Mouse (Mus musculus): ENCODE measurements at regions not wholly inside any gene's neighbourhood (a gene's known extent, or its start where the extent isn't known, plus 50 kb on each side); places are given as distances from the start of the nearest gene placed in this dataset.

DNA sequence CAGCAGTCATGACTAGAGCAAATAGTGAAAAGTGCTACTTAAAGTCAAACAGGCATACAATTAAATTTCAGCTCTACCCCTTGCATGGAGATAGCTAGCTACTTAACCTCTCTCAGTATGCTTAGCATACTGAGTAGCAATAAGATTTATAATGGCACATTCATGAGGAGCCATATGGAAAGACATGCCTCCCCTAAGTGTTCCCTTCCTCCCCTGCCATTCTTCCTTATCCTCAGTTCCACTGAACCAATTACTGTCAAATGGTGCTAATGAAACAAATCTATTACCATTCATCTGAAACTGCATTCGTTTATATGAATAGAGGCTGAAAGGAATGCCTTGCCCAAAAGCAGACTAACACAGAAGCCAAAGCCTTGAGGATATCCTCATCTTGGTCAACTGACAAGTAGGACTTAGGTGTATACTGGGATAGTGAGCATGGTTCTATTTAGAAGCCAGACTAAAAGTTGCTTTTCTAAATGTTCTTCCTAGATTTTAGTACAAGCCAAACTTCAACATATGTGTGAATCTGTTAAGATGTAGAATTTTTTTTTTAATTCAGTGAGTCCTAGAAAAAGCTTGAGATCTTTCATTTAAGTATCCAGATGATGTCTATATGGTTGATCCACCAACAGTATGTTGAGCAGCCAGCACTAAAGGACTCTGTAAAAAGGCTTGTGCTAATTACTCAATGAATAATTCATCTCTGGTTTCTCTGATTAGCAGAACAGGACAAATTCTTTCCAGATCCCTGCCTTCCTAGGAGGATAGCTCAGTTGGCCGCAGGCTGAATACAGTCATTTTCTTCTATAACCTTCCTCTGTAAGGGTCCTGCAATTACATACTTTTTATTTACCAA is 368.7 kb downstream of the Tmem135 start:
- H3K4me2 ChIP-seq, result no peak overlapping the region
- 55% methylated on average over 2 of the region's 2 CpGs for WGBS
- H3K27ac ChIP-seq, result no peak overlapping the region
- H3K4me1 ChIP-seq, result no peaks in the 10 kb centered on the region
- no peak overlapping the region for H3K9ac ChIP-seq
- no peaks in the 10 kb centered on the region for H3K36me3 ChIP-seq (replicated peaks)
- H3K27me3 ChIP-seq (replicated peaks), result no peaks in the 10 kb centered on the region
- H3K4me3 ChIP-seq, result no peak overlapping the region
- no peaks in the 10 kb centered on the region for H3K9me3 ChIP-seq
- ATAC-seq (replicated peaks), result no peak

DNA sequence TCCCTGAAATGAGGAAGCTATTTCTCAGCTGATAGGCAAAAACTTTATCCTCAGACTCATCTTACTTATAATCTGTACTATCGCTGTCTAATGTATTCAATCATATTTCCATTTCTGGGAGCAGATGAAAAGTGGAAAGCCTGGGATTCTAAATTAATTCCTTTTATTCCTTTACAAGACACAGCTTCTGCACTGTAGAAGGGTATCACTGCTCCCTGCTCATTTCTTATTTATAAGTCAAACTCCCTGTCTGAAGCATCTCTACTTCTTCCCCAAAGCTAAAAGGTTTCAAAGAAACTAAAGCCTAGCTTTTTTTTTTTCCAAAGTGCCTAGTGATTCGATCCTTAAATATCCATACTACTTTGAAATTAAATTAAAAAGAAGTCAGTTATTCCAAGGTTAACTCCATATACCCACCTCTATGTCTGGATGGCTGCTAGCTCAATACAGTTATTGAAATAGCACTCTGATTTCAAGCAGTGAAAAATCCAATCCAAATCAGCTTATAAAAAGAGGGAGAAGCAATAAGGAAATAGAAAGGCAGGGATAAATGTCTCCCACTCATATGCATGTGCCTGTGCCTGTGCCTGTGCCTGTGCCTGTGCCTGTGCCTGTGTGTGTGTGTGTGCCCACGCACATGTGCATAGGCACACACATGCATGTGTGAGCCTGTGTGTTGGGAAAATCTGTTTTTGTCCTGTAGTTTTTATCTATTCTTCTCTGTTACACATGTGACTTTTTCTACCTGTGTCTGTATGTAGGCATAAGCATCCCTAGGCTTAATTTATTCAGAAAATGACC is 380.6 kb downstream of the Tmem135 start:
- Histone ChIP-seq H3K27ac (peak overlapping the region; percentile 68; the same call in 1 of the 2 replicates), H3K36me3 (replicated peaks) (no peaks in the 10 kb centered on the region), H3K4me2 (no peak overlapping the region), H3K4me1 (no peaks in the 10 kb centered on the region; the same call in 1 of the 2 replicates), H3K27me3 (replicated peaks) (no peaks in the 10 kb centered on the region), H3K4me3 (no peak overlapping the region), H3K9ac (no peak overlapping the region), H3K9me3 (no peaks in the 10 kb centered on the region)
- ATAC-seq (replicated peaks), result peak; percentile 90
- WGBS, result 66% methylated on average over 3 of the region's 3 CpGs

DNA sequence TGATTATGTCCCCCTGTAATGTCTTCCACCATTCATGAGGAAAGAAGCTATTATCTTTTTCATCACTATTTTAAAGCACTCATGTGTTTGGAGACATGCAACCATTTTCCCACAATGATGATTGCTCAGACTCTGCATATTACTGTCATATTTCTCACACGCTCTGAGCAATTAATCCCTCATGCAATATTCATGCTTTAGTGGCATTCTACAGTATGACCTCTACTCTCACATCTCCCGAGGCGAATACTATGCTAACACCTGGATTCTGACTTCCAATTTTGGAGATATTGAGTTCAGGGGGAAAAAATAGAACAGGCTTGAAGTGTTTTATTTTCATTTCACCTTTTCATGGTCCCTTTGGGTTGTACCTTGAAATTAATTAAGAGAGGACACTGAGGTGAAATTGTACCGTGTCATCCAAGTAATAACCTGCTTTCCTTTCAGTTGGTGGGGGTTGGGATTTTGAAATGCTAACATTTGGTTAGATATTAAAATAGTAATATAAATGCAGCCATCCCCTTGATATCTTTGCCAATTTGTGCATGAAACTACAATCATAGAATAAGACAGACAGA is 405.1 kb downstream of the Tmem135 start:
- ATAC-seq (replicated peaks), result peak; percentile 67

DNA sequence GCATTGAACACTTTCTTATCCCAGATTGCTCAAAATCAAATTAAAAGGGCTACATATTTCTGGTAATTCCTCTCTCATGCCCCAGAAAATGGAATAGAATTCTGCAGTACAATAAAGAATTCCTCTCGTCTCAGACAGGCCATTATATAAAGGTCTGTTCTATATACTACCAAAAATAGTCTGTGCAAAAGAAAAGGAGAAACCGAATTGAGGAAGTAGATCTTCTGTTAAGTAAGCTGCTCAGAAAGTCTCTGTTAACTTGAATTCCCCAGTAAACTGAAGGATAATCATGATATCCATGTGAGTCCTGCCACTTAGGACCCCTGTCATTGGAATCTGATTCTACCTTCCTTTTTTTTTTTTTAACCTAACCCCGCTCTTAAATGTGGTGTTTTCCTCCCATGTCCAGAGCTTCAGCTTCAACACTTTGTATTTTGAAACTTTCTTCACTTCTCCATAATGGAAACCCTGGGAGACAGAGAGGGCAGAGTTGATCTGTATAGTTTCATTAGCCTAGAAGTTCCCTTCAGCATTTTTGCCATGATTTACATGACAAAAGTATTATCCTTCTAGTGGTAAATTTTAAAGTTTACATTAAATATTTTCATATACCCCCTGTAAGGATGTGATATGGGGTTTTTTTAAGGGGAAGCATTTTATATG is 406.1 kb downstream of the Tmem135 start:
- no peak for ATAC-seq (replicated peaks)
- no peaks in the 10 kb centered on the region for H3K27me3 ChIP-seq (replicated peaks)
- WGBS, result 88% methylated on average over 3 of the region's 3 CpGs
- no peaks in the 10 kb centered on the region for H3K9me3 ChIP-seq
- H3K36me3 ChIP-seq (replicated peaks), result no peaks in the 10 kb centered on the region
- no peak overlapping the region for H3K4me3 ChIP-seq
- H3K27ac ChIP-seq, result no peak overlapping the region
- H3K9ac ChIP-seq, result no peak overlapping the region
- H3K4me1 ChIP-seq, result no peaks in the 10 kb centered on the region
- H3K4me2 ChIP-seq, result no peak overlapping the region

More for the DNA sequence above, 405.1 kb downstream of the Tmem135 start:
- WGBS, result 73% methylated on average over 4 of the region's 4 CpGs
- no peak overlapping the region for H3K27ac ChIP-seq
- H3K4me3 ChIP-seq, result no peak overlapping the region
- H3K9me3 ChIP-seq, result no peaks in the 10 kb centered on the region
- H3K9ac ChIP-seq, result no peak overlapping the region
- no peaks in the 10 kb centered on the region for H3K36me3 ChIP-seq (replicated peaks)
- no peaks in the 10 kb centered on the region for H3K4me1 ChIP-seq
- H3K27me3 ChIP-seq (replicated peaks), result no peaks in the 10 kb centered on the region
- H3K4me2 ChIP-seq, result no peak overlapping the region

DNA sequence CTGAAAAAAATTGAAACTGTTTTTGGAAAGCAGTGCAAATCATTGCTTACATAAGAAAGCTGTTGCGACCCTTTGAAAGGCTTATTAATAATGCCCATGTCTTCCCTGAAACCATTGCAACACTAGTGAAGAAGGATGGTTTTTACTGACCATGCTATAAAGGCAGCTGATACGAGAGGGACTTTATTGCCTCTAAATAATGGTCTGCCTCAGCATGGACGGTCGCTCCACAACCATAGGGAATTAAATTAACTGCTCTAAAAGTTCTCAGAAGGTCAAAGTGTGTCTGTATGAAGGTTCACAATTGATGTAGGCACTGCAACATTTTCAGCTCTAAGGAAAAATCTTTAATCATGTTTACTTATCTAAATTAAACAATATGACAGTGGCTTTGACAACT is 429.6 kb downstream of the Tmem135 start:
- Histone ChIP-seq H3K36me3 (replicated peaks) (no peaks in the 10 kb centered on the region), H3K4me3 (no peak overlapping the region), H3K9me3 (no peaks in the 10 kb centered on the region), H3K4me2 (no peak overlapping the region), H3K27ac (no peak overlapping the region), H3K27me3 (replicated peaks) (no peaks in the 10 kb centered on the region), H3K4me1 (no peaks in the 10 kb centered on the region), H3K9ac (no peak overlapping the region)
- WGBS, result 79% methylated on average over 4 of the region's 4 CpGs
- ATAC-seq (replicated peaks), result no peak

DNA sequence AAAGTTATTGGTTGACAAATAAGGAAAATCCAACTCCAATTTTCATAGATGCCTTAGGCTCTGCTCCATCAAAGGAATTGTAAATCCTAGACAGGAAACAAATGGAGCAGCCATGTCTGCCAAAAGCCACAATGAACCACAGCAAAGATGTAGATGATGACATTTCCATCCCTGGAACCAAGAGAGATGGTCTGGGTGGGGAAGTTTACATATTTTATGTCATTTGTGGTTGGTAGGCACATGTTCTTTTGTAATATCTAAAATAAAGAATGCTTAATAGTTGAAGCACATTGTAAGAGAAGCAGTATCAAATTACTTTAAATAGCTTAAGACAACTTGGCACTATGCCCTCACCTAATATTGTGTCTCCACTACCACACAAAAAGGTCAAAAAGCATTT is 443.2 kb downstream of the Tmem135 start:
- no peaks in the 10 kb centered on the region for H3K36me3 ChIP-seq (replicated peaks)
- no peak overlapping the region for H3K9ac ChIP-seq
- H3K27me3 ChIP-seq (replicated peaks), result no peaks in the 10 kb centered on the region
- no peaks in the 10 kb centered on the region for H3K9me3 ChIP-seq
- no peak overlapping the region for H3K27ac ChIP-seq
- H3K4me1 ChIP-seq, result peaks cover 8% of the 10 kb centered on the region; the same call in 1 of the 2 replicates
- no peak overlapping the region for H3K4me3 ChIP-seq
- ATAC-seq (replicated peaks), result no peak
- no peak overlapping the region for H3K4me2 ChIP-seq

DNA sequence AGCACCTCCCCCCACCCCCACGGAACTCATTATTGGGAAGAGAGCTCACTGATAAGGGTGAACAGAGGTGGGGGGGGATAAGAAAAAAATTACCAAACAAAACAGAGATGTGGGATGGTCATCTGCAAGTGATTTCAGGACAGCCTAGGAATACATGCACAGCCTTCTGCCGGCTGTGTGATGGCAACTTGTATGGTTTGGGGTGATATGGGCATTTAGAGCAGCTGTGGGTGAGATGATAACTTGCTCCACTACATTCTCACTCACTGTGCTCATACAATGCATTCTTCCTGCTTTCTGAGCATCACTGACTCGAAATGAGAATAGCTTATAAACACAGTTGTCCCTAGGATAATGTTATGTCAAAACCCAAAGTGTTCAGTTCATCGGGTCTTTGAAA is 443.8 kb downstream of the Tmem135 start:
- no peak overlapping the region for H3K4me3 ChIP-seq
- H3K27me3 ChIP-seq (replicated peaks), result no peaks in the 10 kb centered on the region
- H3K27ac ChIP-seq, result no peak overlapping the region
- no peak overlapping the region for H3K4me2 ChIP-seq
- H3K9ac ChIP-seq, result no peak overlapping the region
- 70% methylated on average over 4 of the region's 4 CpGs for WGBS
- peaks cover 8% of the 10 kb centered on the region; the same call in 1 of the 2 replicates for H3K4me1 ChIP-seq
- peak; percentile 20; the same call in 1 of the 2 replicates for ATAC-seq (replicated peaks)
- no peaks in the 10 kb centered on the region for H3K9me3 ChIP-seq
- no peaks in the 10 kb centered on the region for H3K36me3 ChIP-seq (replicated peaks)

DNA sequence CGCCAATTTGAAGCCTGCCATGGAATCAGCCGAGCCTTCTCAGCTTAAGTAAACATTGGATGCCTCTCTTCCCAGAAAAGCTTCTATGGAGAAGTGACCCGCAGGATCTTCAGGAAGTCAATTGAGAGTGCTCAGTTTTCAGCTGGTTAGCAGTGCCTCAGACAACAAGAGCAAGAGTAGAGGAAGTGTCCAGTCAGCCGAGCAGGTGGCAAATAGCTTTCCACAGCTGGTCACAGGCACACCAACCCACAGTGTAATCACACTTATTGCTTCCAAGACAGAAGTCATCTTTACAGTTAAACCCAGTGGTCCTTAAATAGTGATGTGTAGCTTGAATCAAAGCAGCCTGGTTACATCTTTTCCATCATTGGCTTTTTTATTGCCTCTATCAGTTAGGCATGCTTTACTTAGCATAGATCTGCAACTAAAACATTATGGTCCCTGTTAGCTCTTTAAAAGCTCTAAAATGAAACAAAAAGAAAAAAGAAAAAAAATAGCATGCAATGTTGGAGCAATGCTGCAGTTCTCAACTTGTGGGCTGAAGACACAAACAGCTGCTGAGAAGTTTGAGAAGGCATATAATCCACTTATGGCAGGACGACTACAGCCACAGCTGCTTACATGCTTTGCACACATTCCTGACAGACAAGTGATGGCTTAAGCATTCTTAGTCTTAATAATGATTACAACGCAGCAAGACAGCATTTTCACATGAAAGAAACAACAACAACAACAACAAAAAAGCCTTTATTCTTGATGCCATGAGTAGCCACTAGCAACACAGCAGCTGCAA is 444.5 kb downstream of the Tmem135 start:
- 55% methylated on average over 6 of the region's 6 CpGs for WGBS
- ATAC-seq (replicated peaks), result no peak

DNA sequence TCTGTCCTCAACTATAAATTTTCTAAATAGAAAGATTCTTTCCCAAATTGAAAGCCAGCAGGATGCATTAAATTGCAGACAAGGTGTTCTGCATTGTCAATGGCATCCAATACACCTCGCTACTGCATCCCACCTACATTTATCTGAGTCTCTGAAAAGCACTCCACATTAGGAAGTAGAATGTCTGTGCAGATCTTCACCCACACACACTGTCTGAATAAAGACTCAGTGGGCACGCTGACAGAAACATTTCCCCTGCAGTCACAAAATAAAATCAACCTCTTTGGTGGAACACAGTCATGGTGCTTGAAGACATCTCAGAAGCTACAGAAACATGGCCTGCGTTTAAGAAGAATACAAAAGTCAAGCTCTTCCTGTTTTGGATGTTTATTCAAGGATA is 449.0 kb downstream of the Tmem135 start:
- Histone ChIP-seq H3K4me3 (no peak overlapping the region), H3K4me1 (peaks cover 5% of the 10 kb centered on the region; the same call in 1 of the 2 replicates)
- no peak for ATAC-seq (replicated peaks)

More for the DNA sequence above, 444.5 kb downstream of the Tmem135 start:
- H3K4me3 ChIP-seq, result no peak overlapping the region
- no peak overlapping the region for H3K9ac ChIP-seq
- H3K9me3 ChIP-seq, result no peaks in the 10 kb centered on the region
- H3K4me2 ChIP-seq, result no peak overlapping the region
- peaks cover 8% of the 10 kb centered on the region; the same call in 1 of the 2 replicates for H3K4me1 ChIP-seq
- H3K36me3 ChIP-seq (replicated peaks), result no peaks in the 10 kb centered on the region
- no peaks in the 10 kb centered on the region for H3K27me3 ChIP-seq (replicated peaks)
- no peak overlapping the region for H3K27ac ChIP-seq

DNA sequence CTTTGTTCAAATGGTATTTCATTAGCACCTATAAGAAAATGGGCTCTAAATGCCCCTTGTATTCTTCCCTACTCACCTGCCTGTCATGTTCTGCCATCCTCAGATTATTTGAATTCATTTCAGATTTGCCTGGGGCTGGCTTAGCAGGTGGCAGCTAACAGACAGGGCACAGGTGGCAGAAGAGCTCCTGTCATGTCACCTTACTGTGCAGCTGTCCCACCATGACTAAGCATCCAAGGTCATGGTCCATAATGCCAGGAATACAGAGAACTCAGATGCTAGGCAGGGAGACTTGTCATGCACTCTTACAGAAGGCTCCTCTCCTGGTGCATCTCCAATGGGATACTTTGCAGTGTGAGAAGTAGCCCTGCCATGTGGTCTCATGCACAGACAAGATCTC is 458.7 kb downstream of the Tmem135 start:
- no peak for ATAC-seq (replicated peaks)
- no peaks in the 10 kb centered on the region for H3K9me3 ChIP-seq
- H3K4me1 ChIP-seq, result no peaks in the 10 kb centered on the region
- no peak overlapping the region for H3K4me3 ChIP-seq
- no peaks in the 10 kb centered on the region for H3K27me3 ChIP-seq (replicated peaks)
- no peak overlapping the region for H3K27ac ChIP-seq
- H3K36me3 ChIP-seq (replicated peaks), result no peaks in the 10 kb centered on the region
- H3K9ac ChIP-seq, result no peak overlapping the region
- H3K4me2 ChIP-seq, result no peak overlapping the region

More for the DNA sequence above, 449.0 kb downstream of the Tmem135 start:
- 81% methylated on average over 3 of the region's 3 CpGs for WGBS
- no peaks in the 10 kb centered on the region for H3K9me3 ChIP-seq
- no peaks in the 10 kb centered on the region for H3K27me3 ChIP-seq (replicated peaks)
- no peak overlapping the region for H3K9ac ChIP-seq
- H3K27ac ChIP-seq, result no peak overlapping the region
- H3K36me3 ChIP-seq (replicated peaks), result no peaks in the 10 kb centered on the region
- H3K4me2 ChIP-seq, result no peak overlapping the region

DNA sequence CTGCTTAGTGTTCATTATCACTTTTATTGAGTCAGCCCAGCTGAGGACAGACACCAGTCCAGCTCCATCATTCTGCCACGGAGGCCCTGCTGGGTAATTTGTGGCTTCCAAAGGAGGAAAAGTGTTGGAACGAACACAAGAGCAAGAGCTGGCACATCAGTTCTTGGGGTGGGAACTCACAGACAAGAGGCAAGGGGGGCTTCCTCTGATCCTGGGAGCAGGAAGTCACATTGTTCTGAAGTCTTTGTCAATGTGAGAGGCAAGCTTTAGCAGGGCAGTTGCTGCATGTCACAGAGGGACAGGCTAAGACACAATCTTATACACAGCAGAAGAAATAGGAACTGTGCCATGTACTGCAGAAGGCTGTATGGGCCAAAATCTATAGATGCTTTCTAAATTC is 459.1 kb downstream of the Tmem135 start:
- Histone ChIP-seq H3K4me3 (no peak overlapping the region), H3K27ac (no peak overlapping the region), H3K4me1 (no peaks in the 10 kb centered on the region), H3K4me2 (no peak overlapping the region), H3K9ac (no peak overlapping the region), H3K36me3 (replicated peaks) (no peaks in the 10 kb centered on the region), H3K27me3 (replicated peaks) (no peaks in the 10 kb centered on the region), H3K9me3 (no peaks in the 10 kb centered on the region)
- ATAC-seq (replicated peaks), result no peak
- WGBS, result 62% methylated on average over 2 of the region's 2 CpGs
